Mouse (Mus musculus): ENCODE data around the gene Dscam.

- TF ChIP-seq CTCF (IDR thresholded peaks at IDR 0.05; ENCODE audit: low read depth, low read length) (no peak), POLR2A (IDR thresholded peaks at IDR 0.05; ENCODE audit: insufficient read depth, low read length) (no peak)
Observed at GRCm38 (mm10) chr16:96724591-96724990, 446.0 kb downstream of the Dscam start.
